Mouse (Mus musculus): ENCODE measurements at regions not wholly inside any gene's neighbourhood (a gene's known extent, or its start where the extent isn't known, plus 50 kb on each side); places are given as distances from the start of the nearest gene placed in this dataset.

DNA sequence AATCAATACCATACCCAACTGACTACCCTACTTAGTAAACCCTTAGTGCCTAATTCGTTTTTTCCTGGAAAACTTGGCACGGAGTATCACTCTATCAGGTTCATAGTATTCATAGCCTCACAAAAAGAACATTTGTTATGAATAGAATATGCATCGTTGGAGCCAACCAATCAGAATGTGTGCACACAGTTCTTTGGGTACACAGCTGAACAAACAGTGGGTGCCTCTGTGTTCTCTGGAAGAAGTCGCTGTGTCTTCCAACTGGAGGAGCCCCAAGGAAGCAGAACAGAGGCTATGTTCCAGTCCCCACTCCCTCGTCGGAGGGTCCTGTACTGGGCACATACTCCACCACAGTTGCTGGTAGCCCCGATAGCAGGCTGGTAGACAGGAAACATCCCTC is 129.2 kb upstream of the Cpeb2 start:
- TF ChIP-seq USF1 (IDR thresholded peaks at IDR 0.05; ENCODE audit: low read depth) (no peak), CTCF (IDR thresholded peaks at IDR 0.05; ENCODE audit: control insufficient read depth, insufficient read depth, insufficient read length) (no peak), MAX (IDR thresholded peaks at IDR 0.05) (no peak)

Data from C2C12 (cell line).